ENCODE assay signal across 9 mouse cellular contexts in the genomic region with DNA sequence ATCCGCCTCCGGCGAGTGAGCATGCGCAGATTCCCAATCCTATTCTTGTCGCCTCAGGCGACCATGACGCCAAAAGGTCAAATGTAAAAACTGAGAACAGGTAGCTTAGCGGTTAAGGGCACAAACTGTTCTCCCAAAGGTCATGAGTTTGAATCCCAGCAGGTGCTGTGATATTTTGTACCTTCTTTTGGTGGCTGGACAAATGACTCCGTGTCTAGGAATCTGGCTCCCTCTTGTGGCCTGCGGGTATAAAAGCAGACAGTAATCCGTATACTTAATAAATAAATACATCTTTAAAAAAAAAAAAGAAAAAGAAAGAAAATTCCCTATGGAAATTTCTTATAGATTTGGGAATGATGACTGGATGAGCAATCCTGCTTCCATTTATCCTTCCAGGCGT. TPM values are rescaled to one million over a fixed set of nuclear protein-coding genes. Genes with fewer than 3 reads are reported as not detected.
DNase-seq lines count a peak whose midpoint lies in the region; ATAC-seq and TF ChIP-seq lines count a peak whose summit lies in the region.
"Not testable (repeated sequence)": the region's sequence is repeated elsewhere in the genome, so short reads cannot be mapped to it uniquely, and the experiment has no call there.
"Had no signal": no experiment of that assay in that cellular context is flagged by ENCODE, and none has a peak within 500 bp of the region (broad histone marks: within the 10 kb centered on the region; RNA-seq: fewer than 3 reads in every experiment).

No protein-coding gene starts in this region.

- CTCF ChIA-PET in Patski (lab: Charles Lee) = not testable (repeated sequence)

- not testable (repeated sequence) for H3K4me1 ChIP-seq in cerebellum, adult 2 months (ENCODE audit: control insufficient read depth, insufficient read depth, low read length); forebrain, embryonic 14.5 days (ENCODE audit: control insufficient read depth, insufficient read depth, low read length); hindbrain, embryonic 12.5 days; lung, embryonic 14.5 days (ENCODE audit: insufficient read depth); neural tube, embryonic 14.5 days (ENCODE audit: control insufficient read depth, insufficient read depth, low read length)

- not testable (repeated sequence) for H3K4me3 ChIP-seq in cerebellum, adult 2 months (replicated peaks; ENCODE audit: insufficient read depth, low read depth, low read length); forebrain, embryonic 14.5 days (ENCODE audit: low read depth, low read length); hindbrain, embryonic 12.5 days; neural tube, embryonic 14.5 days (ENCODE audit: low read depth, low read length)
- peak overlapping the region; percentile 38 for H3K4me3 ChIP-seq in layer of hippocampus, adult 2 months
- H3K4me3 ChIP-seq in lung, embryonic 14.5 days (ENCODE audit: low read depth, low read length) = 0 out of 2 replicates have a peak overlapping the region, but pooled peaks have one; percentile 8

- H3K27me3 ChIP-seq in Patski; cerebellum, adult 2 months (ENCODE audit: control insufficient read depth, insufficient read depth, low read length); forebrain, embryonic 14.5 days (replicated peaks; ENCODE audit: control insufficient read depth, insufficient read depth, low read length); hindbrain, embryonic 12.5 days; lung, embryonic 14.5 days (ENCODE audit: insufficient read depth, low read length); neural tube, embryonic 14.5 days (ENCODE audit: control insufficient read depth, insufficient read depth, low read length): not testable (repeated sequence)

- 38% methylated on average over 12 of the region's 12 CpGs for WGBS in cerebellum, adult 2 months
- 41% methylated on average over 12 of the region's 12 CpGs for WGBS in forebrain, embryonic 14.5 days
- 36% methylated on average over 12 of the region's 12 CpGs for WGBS in hindbrain, embryonic 12.5 days
- WGBS in lung, embryonic 14.5 days = 33% methylated on average over 12 of the region's 12 CpGs
- 38% methylated on average over 12 of the region's 12 CpGs for WGBS in neural tube, embryonic 14.5 days

- not testable (repeated sequence) for TF ChIP-seq POLR2A in cerebellum, adult 2 months (IDR thresholded peaks at IDR 0.05; ENCODE audit: borderline replicate concordance, insufficient read depth, low read length)

- in situ Hi-C loops in Patski (cut with MboI; ENCODE audit: low pct_unique_long_range_greater_than_20kb) = not testable (repeated sequence)

- not testable (repeated sequence) for H3K36me3 ChIP-seq in forebrain, embryonic 14.5 days (ENCODE audit: control insufficient read depth, insufficient read depth, low read length); hindbrain, embryonic 12.5 days; lung, embryonic 14.5 days (ENCODE audit: insufficient read depth); neural tube, embryonic 14.5 days (ENCODE audit: control insufficient read depth, insufficient read depth, low read length)

- not testable (repeated sequence) for H3K27ac ChIP-seq in cerebellum, adult 2 months (ENCODE audit: insufficient read depth, low read length); forebrain, embryonic 14.5 days (ENCODE audit: low read depth, low read length); hindbrain, embryonic 12.5 days; layer of hippocampus, adult 2 months; lung, embryonic 14.5 days (ENCODE audit: low read depth); neural tube, embryonic 14.5 days (ENCODE audit: low read depth, low read length)

- not testable (repeated sequence) for H3K9ac ChIP-seq in forebrain, embryonic 14.5 days (ENCODE audit: low read length); hindbrain, embryonic 12.5 days; lung, embryonic 14.5 days; neural tube, embryonic 14.5 days (replicated peaks; ENCODE audit: low read depth, low read length)

- POLR2A ChIA-PET in Patski (lab: Charles Lee) = not testable (repeated sequence)

- peak overlapping the region; percentile 25 for H3K4me2 ChIP-seq in forebrain, embryonic 14.5 days (ENCODE audit: low read length)
- H3K4me2 ChIP-seq in hindbrain, embryonic 12.5 days (replicated peaks) = peak overlapping the region; percentile 38; the same call in 1 of the 2 replicates
- H3K4me2 ChIP-seq in lung, embryonic 14.5 days = peak overlapping the region; percentile 41; the same call in 1 of the 2 replicates
- peak overlapping the region; percentile 33; the same call in 1 of the 2 replicates for H3K4me2 ChIP-seq in neural tube, embryonic 14.5 days (ENCODE audit: low read depth, low read length)

- H3K9me3 ChIP-seq in forebrain, embryonic 14.5 days (replicated peaks; ENCODE audit: control insufficient read depth, low read length) = peaks cover 26% of the 10 kb centered on the region; the same call in 1 of the 2 replicates
- peaks cover 40% of the 10 kb centered on the region for H3K9me3 ChIP-seq in hindbrain, embryonic 12.5 days (replicated peaks)
- H3K9me3 ChIP-seq in lung, embryonic 14.5 days (ENCODE audit: low read depth, low read length) = peaks cover 13% of the 10 kb centered on the region; the same call in 1 of the 2 replicates
- peaks cover 16% of the 10 kb centered on the region for H3K9me3 ChIP-seq in neural tube, embryonic 14.5 days (ENCODE audit: control insufficient read depth, low read length)

- ATAC-seq in Patski; forebrain, embryonic 14.5 days; hindbrain, embryonic 12.5 days (ENCODE audit: low FRiP score); lung, embryonic 14.5 days (ENCODE audit: insufficient read depth); neural tube, embryonic 14.5 days (ENCODE audit: low read depth): not testable (repeated sequence)

- DNase-seq in Patski (ENCODE audit: low read depth, low spot score) = not testable (repeated sequence)
- peak in 1 of 2 experiments; percentile 12 for DNase-seq in cerebellum, adult 2 months
- peak; percentile 16 for DNase-seq in forebrain, embryonic 14.5 days (ENCODE audit: low spot score)
- DNase-seq in layer of hippocampus, adult 2 months (ENCODE audit: low spot score in 2 of 2) = peak; percentile 10 to 48
- DNase-seq in lung, embryonic 14.5 days = peak; percentile 45
- DNase-seq in thymus, postnatal 14 days = peak; percentile 33

- peak; percentile 59 for TF ChIP-seq CTCF in Patski (IDR thresholded peaks at IDR 0.05)
- peak; percentile 2; the same call in 1 of the 2 replicates for TF ChIP-seq CTCF in cerebellum, adult 2 months (IDR thresholded peaks at IDR 0.05; ENCODE audit: borderline replicate concordance, insufficient read depth, low read depth, low read length)
- peak; percentile 81 for TF ChIP-seq CTCF in layer of hippocampus, adult 2 months (conservative IDR thresholded peaks at IDR 0.05)
- TF ChIP-seq CTCF in lung, embryonic 14.5 days (IDR thresholded peaks at IDR 0.05; ENCODE audit: low read depth) = peak; percentile 30

RNA-seq across cellular contexts. Expression of gene Zfp369, which starts 32.2 kb away (rescaled TPM):
- 26.6 TPM for polyA plus RNA-seq in Patski (2021)
- 39.6 and 40.5 TPM in 2 replicates for polyA plus RNA-seq in cerebellum, adult 2 months (2012; rRNA removed)
- 17.6 and 21.4 TPM in 2 replicates for polyA plus RNA-seq in forebrain, embryonic 14.5 days (2014; fragmentation: Nextera tagmentation; extraction: Ambion mirVana)
- polyA plus RNA-seq in hindbrain, embryonic 12.5 days (2016; fragmentation: Nextera tagmentation; extraction: Ambion mirVana) = 23.3 TPM in 2 replicates
- 10 to 100 TPM; 66.5 to 68.5 TPM for total RNA-seq in layer of hippocampus, adult 2 months (2021)
- 17.2 and 17.9 TPM in 2 replicates for polyA plus RNA-seq in lung, embryonic 14.5 days (2014; fragmentation: Nextera tagmentation; extraction: Ambion mirVana)
- polyA plus RNA-seq in neural tube, embryonic 14.5 days (2014; fragmentation: Nextera tagmentation; extraction: Ambion mirVana) = 26.2 and 29.6 TPM in 2 replicates

RNA-seq across cellular contexts. Expression of gene Gm10775, which starts 51.5 kb away (rescaled TPM):
- not detected for polyA plus RNA-seq in Patski (2021)
- 0.32 and 0.56 TPM in 2 replicates for polyA plus RNA-seq in cerebellum, adult 2 months (2012; rRNA removed)
- 0.14 TPM in 1 of 2 replicates, not detected in the other for polyA plus RNA-seq in forebrain, embryonic 14.5 days (2014; fragmentation: Nextera tagmentation; extraction: Ambion mirVana)
- not detected in 2 replicates for polyA plus RNA-seq in hindbrain, embryonic 12.5 days (2016; fragmentation: Nextera tagmentation; extraction: Ambion mirVana)
- under 1 TPM; 0.31 to 0.49 TPM for total RNA-seq in layer of hippocampus, adult 2 months (2021)
- polyA plus RNA-seq in lung, embryonic 14.5 days (2014; fragmentation: Nextera tagmentation; extraction: Ambion mirVana) = not detected in 2 replicates
- polyA plus RNA-seq in neural tube, embryonic 14.5 days (2014; fragmentation: Nextera tagmentation; extraction: Ambion mirVana) = 0.52 and 0.56 TPM in 2 replicates
- total RNA-seq: heart, postnatal 25 days had no signal

Comparison
In these comparisons a context has a peak if more than half of its experiments do, and no peak if none do; other contexts are left out.
1. CTCF ChIP-seq: peak in every context shown above with its lines; median percentile 81 in layer of hippocampus, adult 2 months; 59 in Patski; 30 in lung, embryonic 14.5 days; 2 in cerebellum, adult 2 months.